Mouse (Mus musculus) megakaryocyte-erythroid progenitor cell, adult 5-6 weeks (primary cell): ENCODE measurements at regions not wholly inside any gene's neighbourhood (a gene's known extent, or its start where the extent isn't known, plus 50 kb on each side); places are given as distances from the start of the nearest gene placed in this dataset.
A peak's percentile ranks its signal among the peaks of the same experiment; 100 is the strongest.

ENCODE experiments used
- ATAC-seq: replicated peaks from 2 replicates; pipeline ENCODE4 v1.8.0; 2016; ENCODE audit warnings: mild to moderate bottlenecking, inconsistent platforms; ENCODE audit not compliant: severe bottlenecking, poor library complexity, low FRiP score, low TSS enrichment

GRCm38 (mm10) chr8:52158176-52158575, 1353.4 kb upstream of the Aga start:
- ATAC-seq: no peak

- ATAC-seq: peak; percentile 79; the same call in 1 of the 2 replicates
Measured at GRCm38 (mm10) chr8:52196934-52197333, 1314.6 kb upstream of the Aga start.

GRCm38 (mm10) chr8:52227506-52227905, 1284.0 kb upstream of the Aga start:
- no peak for ATAC-seq

GRCm38 (mm10) chr8:52256055-52256454, 1255.5 kb upstream of the Aga start:
- ATAC-seq: no peak
